Mouse (Mus musculus): ENCODE results near the gene Tnfrsf1b.
A peak's percentile ranks its signal among the peaks of the same experiment; 100 is the strongest.

Tnfrsf1b gene

DNA sequence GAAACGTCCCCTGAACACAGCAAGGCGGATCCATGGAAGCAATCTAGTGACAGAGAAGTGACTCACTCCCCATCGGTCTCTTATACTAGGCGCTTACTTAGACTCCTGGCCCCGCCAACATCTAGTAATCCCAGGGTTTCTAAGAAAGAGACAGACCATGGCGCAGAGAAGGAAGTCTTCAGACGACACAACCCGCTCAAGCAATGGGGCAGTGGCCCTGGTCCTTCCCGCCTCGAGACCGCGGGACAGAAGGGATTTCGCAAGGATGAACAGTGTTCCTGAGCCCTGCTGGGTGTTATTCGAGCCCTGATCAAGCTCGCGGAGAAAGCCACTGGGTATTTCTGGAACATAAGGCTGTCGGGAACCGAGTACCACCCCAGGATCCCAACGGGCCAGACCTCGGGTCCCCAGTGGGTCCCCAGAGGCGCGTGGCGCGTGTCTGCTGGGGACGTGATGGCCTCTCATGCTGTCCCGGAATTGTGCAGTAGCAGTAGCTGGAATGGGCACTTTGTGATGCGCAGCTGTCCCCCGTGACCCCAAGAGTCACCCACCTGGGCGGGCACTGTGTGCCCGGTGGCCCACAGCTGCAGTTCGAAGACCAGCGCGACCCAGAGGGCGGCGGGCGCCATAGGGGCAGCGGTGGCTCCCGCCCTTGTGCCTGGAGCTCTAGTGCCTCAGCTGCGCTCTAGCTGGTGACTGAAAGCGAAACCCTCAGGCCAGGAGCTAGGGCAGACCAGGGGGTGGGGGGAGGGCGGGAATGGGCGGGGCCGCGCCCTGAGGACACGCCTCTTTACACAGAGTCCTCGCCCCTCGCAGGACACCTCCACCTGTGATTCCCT is at the start of gene Tnfrsf1b:
TSS of gene Tnfrsf1b (minus strand) at position 698 of the 839 bp plus-strand sequence.
- no peak for DNase-seq (ENCODE audit: low spot score)

DNA sequence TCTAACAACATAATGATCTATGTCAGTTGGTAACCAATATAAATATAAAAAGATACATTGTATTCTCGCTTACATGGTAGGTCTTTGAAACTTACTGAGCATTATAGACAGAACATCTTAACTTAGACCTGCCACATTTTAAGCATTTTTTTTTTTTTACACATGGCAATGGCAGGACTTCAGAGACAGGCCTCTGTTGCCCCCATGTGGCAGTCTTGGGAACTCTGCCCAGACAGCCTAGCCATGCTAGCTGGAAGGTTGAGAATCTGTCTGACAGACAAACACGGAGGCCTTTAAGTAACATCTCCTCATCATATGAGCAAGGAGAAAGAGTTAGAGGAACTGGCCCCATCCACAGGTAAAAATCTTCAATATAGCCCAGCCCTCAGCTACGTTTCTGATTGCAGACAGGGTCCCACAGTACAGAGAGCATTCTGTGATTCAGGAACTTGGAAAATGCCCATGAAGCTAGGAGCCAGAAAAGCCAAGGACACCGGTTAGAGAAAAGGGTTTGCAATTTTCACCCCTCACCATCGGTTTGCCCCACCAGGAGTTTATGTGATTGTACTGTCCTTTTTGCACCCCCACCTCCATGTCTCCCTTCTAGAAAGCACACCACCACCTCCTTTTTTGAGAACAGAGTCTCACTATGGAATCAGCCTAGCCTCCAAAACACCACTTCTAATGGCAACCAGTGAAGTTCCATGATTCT is 49.1 kb upstream of the Tnfrsf1b start:
- peak; percentile 26 for DNase-seq (ENCODE audit: low spot score)

DNA sequence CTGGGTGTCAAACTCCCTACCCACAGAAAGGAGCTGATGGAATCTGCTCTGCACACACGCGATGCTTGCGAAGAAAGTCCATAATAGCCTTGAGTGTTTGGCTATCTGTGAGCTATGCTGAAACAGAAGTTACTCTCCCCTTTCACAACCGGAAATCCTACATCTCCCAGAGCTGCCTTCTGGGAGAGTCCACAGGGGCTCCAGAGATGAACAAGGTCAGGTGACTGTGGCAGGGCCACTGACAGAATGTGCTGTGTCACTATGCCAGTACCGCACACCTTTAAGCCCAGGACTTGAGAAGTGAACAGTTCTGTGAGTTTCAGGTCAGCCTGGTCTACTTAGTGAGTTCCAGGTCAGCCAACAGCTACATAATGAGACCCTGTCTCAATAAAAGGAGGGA is 47.9 kb upstream of the Tnfrsf1b start:
- DNase-seq (ENCODE audit: low spot score), result no peak

DNA sequence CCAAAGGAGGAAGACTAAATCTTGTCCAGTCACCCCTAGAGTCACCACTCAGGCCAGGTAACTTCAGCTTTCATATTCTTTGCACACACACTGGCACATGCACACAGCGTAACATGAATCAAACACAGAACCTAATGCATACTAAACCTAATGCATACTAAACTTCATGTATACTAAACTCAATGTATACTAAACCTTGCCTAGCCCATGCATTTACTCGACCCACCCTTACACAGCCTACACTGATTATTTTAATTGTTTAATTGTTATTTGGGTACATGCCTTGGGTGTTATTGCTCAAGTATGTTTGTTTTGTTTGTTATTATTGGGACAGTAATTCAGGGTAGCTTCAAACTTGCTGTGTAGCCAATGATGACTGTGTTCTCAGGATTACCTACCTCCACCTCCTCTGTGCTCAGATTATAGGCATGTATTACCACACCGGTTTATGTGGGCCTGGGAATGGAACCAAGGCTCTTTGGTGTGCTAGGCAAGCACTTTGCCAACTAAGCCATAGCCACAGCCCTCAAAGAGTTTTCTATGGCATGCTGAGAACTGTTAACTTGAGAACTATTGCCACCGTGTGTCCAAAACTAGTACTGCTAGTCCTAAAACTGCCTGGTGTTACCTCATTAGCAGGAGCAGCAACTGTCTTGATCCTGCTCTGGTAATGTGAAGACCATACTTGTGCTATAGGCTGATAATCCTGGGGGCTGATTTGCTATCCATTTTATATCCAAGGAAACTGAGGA is 39.9 kb upstream of the Tnfrsf1b start:
- peak; percentile 75 for DNase-seq (ENCODE audit: low spot score)

DNA sequence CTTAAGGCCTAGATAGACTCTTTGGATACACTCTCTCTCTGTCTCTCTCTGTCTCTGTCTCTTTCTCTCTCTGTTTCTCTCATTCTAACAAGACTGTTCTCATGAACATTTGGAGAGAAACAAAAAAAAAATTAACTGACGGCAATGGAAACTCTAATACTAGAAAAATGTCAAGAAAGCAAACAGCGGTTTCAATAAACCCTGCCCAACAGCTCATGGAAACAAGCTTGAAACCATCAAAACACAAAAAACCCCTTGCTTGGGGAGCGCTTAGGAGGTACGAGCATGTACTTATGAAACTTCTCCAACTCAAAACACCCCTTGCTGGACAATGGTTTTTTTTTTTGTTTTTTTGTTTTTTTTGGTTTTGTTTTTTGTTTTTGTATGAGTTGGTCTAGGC is 38.0 kb upstream of the Tnfrsf1b start:
- no peak for DNase-seq (ENCODE audit: low spot score)

DNA sequence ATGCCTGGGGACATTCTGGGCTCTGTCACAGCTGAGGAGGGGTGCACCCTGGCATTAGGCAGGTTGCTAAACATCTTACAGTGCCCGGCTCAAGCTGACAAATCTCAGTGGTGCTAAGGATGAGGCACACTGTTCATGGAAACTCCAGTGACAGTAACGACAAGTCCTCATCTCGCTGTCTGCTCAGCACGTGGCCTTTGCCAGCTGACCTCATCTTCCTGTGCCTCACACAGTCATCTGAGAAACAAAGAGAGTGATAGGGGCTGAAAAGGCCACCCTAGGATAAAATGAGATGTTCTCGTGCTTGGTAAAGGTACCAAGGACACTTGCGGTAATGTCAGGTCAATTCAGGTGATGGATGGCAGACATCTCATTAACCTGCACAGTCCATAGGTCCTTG is 36.8 kb upstream of the Tnfrsf1b start:
- no peak for DNase-seq (ENCODE audit: low spot score)

DNA sequence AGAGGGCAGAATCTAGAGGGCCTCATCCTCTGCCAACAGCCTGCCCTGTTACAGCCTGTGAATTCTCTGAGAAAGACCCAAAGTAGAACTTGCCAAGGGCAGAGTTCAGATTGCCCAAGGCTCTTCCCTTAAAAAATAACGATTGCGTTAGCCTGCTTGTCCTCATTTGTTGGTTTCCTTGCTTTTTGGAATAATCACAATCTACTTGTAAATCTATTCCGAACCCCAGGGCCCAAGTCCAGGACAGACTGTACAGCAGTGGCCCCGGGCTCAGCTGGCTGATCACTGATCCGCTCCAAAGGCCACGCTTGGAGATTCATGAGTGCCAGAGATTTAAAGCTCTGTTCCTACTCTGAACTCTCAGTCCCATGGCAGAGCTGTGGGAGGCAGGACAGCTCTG is 34.3 kb upstream of the Tnfrsf1b start:
- DNase-seq (ENCODE audit: low spot score), result no peak

DNA sequence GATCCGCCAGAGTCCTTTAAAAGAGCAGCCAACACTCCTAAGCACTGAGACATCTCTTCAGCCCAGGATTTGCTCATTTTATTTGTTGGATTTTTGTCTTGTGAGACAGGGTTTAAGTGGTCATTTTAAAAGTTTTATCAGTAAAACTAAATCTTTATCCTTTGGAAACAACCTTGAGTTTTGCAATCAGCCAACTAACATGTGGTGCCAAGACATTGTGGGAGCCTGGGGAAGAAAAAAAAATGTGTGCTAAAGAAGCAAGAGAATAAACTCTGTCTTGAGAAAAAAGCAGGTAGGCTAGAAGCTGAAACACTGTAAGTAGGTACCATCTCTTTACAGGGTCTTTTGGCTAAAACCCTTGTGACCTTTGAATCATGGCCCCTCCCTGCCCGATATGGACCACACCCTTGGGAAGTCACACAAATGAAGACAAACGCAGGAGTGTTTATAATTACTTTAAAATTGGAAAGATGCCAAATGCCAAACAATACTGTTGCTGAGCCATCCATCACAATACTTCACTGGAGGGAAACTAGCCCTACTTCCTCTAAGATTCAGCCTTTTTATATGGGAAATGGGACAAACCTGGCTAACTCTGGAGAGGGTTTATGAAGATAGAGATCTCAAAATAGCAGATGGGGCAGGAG is 32.2 kb upstream of the Tnfrsf1b start:
- DNase-seq (ENCODE audit: low spot score), result no peak

DNA sequence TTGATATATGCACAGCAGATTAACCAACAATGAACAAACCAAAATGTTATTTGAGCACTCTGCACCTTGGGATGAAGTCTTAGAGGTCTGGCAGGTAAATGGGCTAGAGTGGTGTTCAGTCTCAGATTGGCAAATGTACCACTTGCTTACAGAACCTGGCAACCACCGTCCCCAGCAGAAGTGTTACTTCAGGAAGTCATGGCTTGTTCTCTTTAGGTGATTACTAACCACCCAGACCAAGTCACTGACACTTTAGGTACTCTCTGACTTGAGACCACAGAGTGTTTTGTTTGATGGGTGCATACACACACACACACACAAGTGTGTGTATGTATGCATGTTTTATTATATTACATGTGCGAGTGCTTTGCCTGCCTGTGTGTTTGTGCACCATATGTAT is 31.6 kb upstream of the Tnfrsf1b start:
- no peak for DNase-seq (ENCODE audit: low spot score)

DNA sequence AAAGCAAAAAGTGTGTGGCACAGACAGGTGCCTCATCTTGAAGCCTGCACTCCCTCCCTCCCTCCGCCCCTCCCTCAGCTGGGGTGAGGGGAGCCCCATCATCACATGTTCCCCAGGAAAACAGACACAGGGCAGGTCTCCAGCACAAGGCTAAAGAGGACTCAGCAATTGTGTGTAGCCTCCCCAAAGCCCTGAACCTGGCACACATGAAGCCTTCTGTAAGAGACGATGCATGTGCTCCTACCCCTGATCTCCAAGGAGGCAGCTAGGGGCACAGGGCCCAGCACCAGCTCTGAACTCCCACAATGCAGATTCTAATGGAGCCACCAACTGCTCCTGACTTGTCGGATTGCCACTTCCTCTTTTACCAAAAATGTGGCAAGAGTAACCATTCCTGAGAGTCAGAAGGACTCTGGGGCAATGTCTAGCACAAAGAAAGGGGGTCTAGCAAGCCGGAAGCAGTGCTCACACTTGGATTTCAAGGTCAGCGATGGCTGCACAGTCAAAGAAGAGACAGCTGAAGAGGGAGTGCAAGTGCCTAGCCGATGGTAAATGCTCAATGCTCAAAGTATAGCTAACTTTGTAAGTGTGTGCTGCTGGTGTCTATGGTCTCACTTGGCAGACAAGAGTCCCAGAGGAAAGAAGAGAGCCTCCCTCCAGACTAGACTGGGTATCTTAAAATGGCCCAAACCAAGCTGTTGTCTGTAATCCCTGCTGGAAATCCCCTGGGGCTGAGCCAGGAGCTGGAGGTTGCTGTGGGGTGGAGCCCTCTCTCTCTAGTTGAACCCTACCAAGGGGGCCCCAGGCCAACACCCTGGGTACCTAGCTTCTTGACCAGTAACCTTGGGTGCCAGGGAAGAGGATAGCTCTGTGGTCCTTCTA is 29.9 kb upstream of the Tnfrsf1b start:
- DNase-seq (ENCODE audit: low spot score), result no peak

DNA sequence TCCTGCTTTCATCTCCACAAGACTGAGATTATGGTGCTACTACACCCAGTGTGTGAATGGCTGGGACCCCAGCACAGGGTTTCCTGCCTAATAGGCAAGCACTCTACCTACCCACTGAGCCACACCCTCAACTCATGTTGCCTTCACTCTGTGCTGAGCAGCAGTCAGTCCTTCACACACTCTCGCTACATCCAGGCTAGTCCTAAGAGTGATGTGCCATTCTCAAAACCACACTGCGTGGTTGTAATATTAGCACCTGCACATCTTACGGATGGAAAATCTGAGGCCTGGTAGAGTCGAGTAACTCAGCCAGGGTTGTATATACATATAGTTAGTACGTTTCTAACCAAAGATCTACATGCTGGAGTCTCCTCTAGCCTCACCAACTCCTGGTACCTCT is 28.2 kb upstream of the Tnfrsf1b start:
- no peak for DNase-seq (ENCODE audit: low spot score)

DNA sequence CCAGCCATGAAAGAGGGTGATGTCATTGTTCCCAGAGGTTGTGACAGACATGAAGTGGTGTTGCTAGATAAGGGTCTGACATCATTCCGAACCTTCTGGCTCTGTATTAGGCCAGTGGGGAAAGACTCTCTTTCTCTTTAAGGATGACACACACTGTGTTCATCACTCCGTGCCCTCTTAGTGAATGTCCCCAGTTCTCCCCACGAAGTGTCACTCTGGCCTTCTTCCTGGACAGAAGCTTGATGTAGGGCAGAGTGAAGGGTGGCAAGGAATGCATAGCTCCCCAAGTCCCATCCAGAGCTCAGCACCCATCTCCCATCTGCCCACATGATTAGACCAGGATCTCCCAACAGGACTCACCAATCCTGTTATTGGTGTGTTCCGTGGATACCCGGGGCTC is 27.3 kb upstream of the Tnfrsf1b start:
- DNase-seq (ENCODE audit: low spot score), result no peak

DNA sequence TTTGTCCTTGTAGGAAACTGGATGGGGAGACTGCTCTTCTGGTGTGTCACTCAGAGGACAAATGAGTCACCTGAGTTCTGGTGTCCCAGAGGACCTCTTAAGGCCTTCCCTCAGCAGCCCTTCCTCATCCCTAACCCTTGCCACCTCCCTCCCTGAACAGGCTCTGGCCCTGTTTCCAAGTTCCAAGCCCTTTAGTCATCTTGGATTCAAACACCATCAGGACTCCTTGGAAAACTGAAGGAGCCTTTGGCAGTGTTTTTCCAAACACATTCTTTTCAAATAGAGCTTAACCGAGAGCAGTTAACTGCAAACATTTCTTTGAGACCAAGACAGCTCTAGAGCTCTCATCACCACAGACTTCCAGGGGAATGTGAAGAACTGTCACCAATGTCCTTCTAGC is 26.1 kb upstream of the Tnfrsf1b start:
- no peak for DNase-seq (ENCODE audit: low spot score)

DNA sequence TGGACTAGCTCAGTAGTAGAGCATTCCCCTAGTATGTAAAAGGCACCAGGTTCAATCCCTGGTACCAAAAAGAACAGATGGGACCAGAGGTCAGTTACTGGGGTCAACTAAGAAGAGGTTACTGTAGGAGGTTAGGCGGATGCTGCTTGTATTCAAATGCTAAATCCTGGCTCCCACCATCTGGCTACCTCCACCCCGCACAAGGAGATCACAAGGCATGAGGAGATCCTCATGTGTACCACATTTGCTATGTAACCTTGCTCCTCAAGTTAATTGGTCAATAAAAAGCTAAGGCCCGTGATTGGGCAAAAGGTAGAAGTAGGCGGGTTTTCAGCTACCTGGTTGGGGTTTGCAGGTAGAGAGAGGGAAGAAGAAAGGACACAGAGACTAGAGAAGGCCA is 25.0 kb upstream of the Tnfrsf1b start:
- no peak for DNase-seq (ENCODE audit: low spot score)

DNA sequence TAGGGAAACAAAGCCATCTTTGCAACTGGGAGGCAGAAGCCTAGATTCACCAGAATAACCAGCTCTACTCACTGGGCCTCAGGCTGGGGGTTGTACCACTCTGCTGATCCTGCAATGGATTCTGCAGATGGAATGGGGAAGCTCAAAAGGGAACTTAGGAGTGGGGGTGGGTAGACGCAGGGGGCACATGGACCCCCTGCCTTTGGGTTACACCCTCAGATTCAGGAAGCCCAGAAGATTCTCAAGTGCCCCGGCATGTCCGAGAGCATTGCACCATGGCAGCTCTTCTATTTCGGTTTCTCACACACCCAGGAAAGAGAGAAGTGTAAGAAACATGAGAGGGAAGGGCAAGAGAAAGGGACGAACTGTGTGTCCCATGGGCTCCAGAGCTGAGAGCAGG is 23.5 kb upstream of the Tnfrsf1b start:
- no peak for DNase-seq (ENCODE audit: low spot score)

DNA sequence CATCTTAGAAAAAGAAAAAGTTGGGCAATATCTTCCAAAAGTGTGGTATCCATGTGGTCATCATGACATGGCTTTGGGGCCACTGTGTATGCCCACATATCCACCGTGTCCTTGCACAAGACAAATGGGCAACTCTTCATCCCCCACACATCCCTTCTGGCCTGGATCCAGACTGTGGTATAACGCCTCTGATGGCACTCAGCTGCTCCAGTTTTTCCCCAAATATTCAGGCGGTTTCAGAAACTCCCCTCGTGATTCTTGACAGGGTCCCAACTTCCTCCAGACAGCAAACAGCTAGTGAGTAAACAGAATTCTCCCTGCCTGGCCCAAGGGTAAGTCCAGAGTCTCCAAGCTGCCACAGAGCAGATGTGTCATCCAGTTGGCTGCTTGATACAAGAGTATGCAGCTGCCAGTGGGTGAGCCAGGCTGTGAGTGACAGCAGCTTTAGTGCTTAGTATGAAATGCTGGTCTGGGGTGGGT is 21.0 kb upstream of the Tnfrsf1b start:
- DNase-seq (ENCODE audit: low spot score), result no peak

DNA sequence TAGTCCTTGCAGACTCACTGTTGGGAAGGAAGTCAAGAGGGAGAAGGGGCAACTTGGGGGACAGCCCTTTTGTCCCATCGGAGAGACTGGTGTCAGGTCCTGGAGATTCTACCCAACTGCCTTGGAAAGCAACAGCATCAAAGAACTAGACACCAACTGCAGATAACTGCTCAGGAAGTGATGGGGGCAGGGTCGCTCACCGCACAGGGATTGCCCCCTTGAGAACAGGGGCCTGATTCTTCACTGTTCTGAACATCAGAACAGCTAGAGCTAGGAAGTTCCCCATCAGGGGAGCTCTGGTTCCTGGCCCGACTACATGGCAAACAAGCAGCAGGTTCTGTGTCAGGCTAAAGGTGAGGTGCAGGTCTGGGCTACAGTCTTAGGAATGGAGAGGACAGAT is 19.8 kb upstream of the Tnfrsf1b start:
- no peak for DNase-seq (ENCODE audit: low spot score)

DNA sequence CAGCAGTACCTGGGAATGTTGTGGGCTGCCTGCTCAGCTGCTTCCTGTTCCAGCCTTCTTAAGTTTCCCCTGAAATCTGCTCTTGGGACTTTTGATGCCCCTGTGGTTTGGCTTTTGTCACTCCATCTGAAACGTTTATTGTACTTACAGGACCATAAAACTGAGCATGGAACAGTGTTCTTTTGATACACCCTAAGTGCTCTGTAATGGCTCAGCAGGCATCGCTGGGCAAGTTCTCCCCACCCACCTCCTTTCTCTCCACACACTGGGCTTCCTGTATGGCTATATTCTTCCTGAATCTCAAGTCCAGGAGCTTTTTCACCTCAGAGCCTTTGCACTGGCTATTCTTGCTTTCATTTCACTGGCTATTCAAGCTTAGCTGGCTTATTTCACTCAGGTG is 18.1 kb upstream of the Tnfrsf1b start:
- DNase-seq (ENCODE audit: low spot score), result no peak

DNA sequence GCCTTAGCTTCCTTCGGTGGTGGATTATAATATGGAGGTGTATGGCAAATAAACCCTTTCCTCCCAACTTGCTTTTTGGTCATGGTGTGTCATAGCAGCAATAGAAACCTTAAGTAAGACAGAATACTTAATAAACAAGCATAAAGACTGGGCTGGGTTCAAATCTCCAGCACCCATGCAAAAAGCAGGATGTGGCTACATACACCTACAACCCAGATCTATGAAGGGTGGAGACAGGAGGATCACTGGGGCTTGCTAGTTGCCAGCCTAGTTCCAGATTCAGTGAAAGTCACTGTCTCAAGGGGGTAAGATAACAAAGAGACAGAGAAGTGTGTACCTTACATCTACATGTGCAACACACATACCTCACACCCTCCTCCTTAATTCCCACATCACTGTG is 16.9 kb upstream of the Tnfrsf1b start:
- DNase-seq (ENCODE audit: low spot score), result no peak

DNA sequence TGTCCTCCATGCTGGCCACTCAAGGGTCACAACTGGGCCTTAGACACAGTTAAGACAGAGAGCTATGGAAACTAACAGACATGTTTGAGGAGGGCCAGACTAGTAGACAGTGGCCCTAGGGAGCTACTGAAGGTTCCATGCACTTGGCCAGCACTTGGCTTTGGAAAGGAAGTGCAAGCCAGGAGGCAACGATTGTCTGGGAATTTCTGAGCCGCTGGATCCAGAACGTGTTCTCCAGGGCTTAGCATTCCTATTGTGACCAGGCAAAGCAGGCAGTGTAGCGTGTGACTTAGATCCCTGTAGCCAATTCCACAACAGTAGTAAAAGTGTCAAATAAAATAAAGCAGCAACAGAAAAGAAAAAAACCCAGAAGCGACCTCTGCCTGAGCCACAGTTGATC is 14.1 kb upstream of the Tnfrsf1b start:
- DNase-seq (ENCODE audit: low spot score), result no peak

DNA sequence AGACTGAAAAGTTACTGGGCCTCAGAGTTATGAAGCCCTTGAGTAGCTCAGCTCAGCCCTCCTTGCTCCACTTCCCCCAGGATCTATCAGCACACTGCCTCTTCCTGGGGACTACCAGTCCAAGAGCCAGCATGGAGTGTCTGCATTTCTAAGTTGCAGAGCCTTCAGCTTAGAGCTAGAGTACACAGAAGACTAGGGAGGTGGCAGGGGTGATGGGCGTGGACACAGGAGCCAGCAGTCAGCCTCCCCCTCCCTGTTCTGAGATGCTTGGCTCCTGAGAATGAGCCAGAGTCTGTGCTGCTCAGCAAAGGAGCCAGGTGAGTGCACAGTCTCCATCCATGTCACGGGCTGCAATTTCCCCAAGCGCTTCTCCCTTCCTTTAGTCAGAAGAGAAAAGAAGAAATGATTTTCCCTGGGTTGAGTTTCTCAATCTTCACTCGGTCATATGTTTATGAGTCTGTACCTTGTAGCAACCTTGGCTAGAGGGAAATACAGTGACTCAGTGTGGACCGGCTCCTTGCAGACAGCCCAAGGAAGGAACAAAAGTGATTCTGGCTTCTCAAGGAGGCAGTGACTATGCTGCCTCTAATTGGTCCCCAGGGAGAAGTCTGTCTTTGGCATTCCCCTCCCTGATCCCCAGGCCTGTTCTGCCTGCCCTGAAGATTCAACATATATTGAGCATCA is 11.2 kb upstream of the Tnfrsf1b start:
- DNase-seq (ENCODE audit: low spot score), result peak; percentile 27
